Mouse (Mus musculus) Patski (cell line): ENCODE results near the gene Cacna1f. TPM values are rescaled to one million over a fixed set of nuclear protein-coding genes. Genes with fewer than 3 reads are reported as not detected.
A peak's percentile ranks its signal among the peaks of the same experiment; 100 is the strongest.

Source experiments
- ATAC-seq: fragments of 100-300 bp; one replicate; pipeline ENCODE4 v1.8.0; 2021
- CTCF ChIA-PET: fragments of 350-600 bp; sonication (Branson Sonifier 250); formaldehyde crosslinking; loops from one replicate; lab custom pipeline; 2022; ENCODE audit warnings: inconsistent platforms; lab: Charles Lee
- POLR2A ChIA-PET: fragments of 350-600 bp; sonication (Branson Sonifier 250); formaldehyde crosslinking; loops from one replicate; lab custom pipeline; 2022; ENCODE audit warnings: antibody characterized with exemption, inconsistent platforms; lab: Charles Lee
- DNase-seq: peaks from one replicate; pipeline ENCODE4 v3.0.0-alpha.2; 2011; ENCODE audit warnings: low read depth, low spot score
- H3K27me3 ChIP-seq: fragments of 371-371 bp; one replicate; pipeline ENCODE4 v1.5.1; 2021
- CTCF ChIP-seq: fragments of 100-300 bp; IDR thresholded peaks from one replicate; pipeline ENCODE4 v1.5.1; 2021
- in situ Hi-C: fragments of 300-500 bp; cut with MboI; formaldehyde crosslinking; loops from 3 replicates; pipeline ENCODE4 v1.11.1; 2018; ENCODE audit warnings: low pct_unique_long_range_greater_than_20kb, mixed read lengths
- polyA plus RNA-seq: library from polyadenylated mRNA; unstranded; gene quantifications from one replicate; pipeline ENCODE4 v1.2.3, GENCODE M21; 2021

The Cacna1f gene
- polyA plus RNA-seq, 1 experiment from 2014 or later, result not detected

GRCm38 (mm10) chrX:7658785-7659589 lies 52.1 kb downstream of the Cacna1f start:
- DNase-seq (no peak), ATAC-seq (no peak)
- CTCF ChIA-PET, result no interaction called here
- POLR2A ChIA-PET, result no interaction called here
- no peak for TF ChIP-seq CTCF
- H3K27me3 ChIP-seq, result peaks cover 13% of the 10 kb centered on the region
- in situ Hi-C loops, result no loop called here

- ChIA-PET POLR2A (no interaction called here), CTCF (no interaction called here)
- TF ChIP-seq CTCF, result no peak
- DNase-seq (no peak), ATAC-seq (no peak)
- in situ Hi-C loops, result no loop called here
- peaks cover 13% of the 10 kb centered on the region for H3K27me3 ChIP-seq
Measured at GRCm38 (mm10) chrX:7661086-7661485, 54.2 kb downstream of the Cacna1f start.

GRCm38 (mm10) chrX:7662936-7663335 lies 56.1 kb downstream of the Cacna1f start:
- H3K27me3 ChIP-seq, result peaks cover 5% of the 10 kb centered on the region
- in situ Hi-C loops, result no loop called here
- POLR2A ChIA-PET, result no interaction called here
- no peak for TF ChIP-seq CTCF
- CTCF ChIA-PET, result no interaction called here
- no peak for DNase-seq
- ATAC-seq, result no peak

- CTCF ChIA-PET, result no interaction called here
- in situ Hi-C loops, result no loop called here
- POLR2A ChIA-PET, result no interaction called here
- DNase-seq, result no peak
- ATAC-seq, result no peak
- H3K27me3 ChIP-seq, result no peaks in the 10 kb centered on the region
- TF ChIP-seq CTCF, result no peak
Measured at GRCm38 (mm10) chrX:7664791-7665190, 57.9 kb downstream of the Cacna1f start.

DNA sequence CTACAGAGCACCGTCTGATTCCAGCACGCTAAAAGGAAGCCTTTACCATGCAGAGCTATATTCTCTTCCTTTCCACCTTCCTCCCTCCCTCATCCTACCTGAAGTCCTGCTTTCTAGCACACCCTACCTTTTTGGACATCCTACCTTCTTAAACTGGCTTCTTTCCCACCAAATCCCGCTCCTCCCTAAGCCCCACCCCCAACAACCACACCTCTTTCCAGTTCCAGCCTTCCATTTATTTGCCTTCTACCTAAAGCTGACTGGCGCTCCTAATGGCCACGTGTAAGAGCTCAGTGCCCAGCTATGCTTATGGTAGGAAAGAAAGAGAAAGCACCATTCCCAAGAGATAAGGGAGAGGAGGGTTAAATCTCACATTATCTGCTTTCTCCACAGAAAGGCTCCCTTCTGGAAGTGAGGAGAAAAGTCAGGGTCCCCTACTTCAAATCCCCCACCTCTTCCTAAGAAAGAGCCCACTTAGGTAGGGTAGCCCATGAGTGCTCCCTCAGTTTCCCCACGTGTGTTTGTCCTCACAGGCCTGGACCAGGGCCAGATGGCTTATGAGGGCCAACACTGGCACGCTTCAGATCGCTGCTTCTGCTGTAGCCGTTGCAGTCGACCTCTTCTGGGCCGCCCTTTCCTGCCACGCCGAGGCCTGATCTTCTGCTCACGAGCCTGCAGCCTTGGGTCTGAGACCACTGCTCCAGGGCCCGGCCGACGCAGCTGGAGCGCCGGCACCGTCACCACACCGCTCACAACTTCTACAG lies 59.0 kb downstream of the Cacna1f start:
- ChIA-PET POLR2A (no interaction called here), CTCF (no interaction called here)
- ATAC-seq (no peak), DNase-seq (no peak)
- TF ChIP-seq CTCF, result no peak
- H3K27me3 ChIP-seq, result no peaks in the 10 kb centered on the region
- in situ Hi-C loops, result no loop called here

DNA sequence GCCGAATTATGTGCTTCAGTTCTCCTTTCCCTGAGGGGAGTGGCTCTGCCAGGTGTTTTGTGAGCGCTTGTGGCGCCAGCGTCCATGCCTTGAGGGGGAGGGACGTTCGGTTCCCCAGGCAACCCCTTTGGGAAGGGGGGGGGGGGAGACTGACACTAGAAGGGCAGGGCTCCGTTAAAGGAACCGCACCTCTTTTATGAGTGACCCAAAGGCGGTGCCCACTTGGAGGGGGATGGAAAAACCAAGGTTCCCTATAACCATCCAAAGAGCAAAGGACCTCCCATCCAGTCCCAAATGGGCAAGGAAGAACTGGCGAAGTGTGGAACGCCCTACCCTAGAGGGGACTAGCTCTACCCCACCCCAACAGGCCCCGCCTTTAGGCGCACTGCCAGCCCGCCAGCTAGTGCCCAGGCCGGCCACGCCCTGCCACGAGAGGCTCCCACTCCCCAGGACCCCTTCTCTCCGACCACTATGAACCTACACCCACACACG lies 63.6 kb downstream of the Cacna1f start:
- POLR2A ChIA-PET, result interaction anchor here (1.1 to 1.4 kb wide), 2 partner anchors 16 to 22 kb away, joined by 3 to 6 read pairs; no protein-coding TSS in a partner anchor
- TF ChIP-seq CTCF, result no peak
- in situ Hi-C loops, result no loop called here
- no peaks in the 10 kb centered on the region for H3K27me3 ChIP-seq
- peak; percentile 19 for DNase-seq
- CTCF ChIA-PET, result interaction anchor here (1.0 kb wide), 1 partner anchor 46 kb away, joined by 3 read pairs; no protein-coding TSS in a partner anchor
- ATAC-seq, result peak; percentile 33

DNA sequence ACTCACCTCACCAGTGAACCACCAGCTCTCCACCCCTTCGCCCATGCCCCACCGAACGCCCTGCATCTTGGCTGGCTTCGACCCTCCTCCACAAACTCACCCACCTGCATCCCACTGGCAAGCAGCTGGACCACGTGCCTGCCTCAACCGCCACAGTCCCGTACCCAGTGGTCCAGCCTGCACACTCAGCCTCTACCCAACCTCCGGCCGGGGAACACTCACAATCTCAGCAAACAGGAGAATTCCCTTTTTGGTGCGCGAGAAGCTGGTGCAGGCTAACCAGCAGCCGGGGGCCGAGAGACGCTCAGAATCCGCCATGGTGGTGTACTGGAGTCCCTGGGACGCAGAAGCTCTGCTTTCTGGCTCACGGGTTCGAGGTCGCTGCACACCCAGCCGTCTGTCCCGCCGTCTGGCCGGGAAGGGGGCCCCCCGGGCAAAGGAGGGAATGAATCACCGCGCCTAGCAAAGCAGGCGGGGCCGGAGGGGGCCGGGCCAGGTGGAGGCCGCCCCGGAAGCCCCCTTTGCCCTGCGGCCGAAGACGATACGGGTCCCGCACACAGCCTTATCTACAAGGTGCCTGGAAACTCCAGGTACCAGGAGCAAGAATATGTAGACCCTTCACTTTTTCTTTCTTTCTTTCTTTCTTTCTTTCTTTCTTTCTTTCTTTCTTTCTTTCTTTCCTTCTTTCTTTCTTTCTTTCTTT lies 64.2 kb downstream of the Cacna1f start, which contains the start of gene Plp2:
TSS of gene Plp2 (minus strand) at position 470 of the 703 bp plus-strand sequence.
- ChIA-PET CTCF (interaction anchor here (1.0 kb wide), 1 partner anchor 45 kb away, joined by 3 read pairs; no protein-coding TSS in a partner anchor), POLR2A (interaction anchor here (0.5 to 1.4 kb wide), 3 partner anchors 23 to 355 kb away, joined by 3 to 6 read pairs (median 4); no protein-coding TSS in a partner anchor)
- no peaks in the 10 kb centered on the region for H3K27me3 ChIP-seq
- ATAC-seq (peak; percentile 37), DNase-seq (no peak)
- no peak for TF ChIP-seq CTCF
- in situ Hi-C loops, result no loop called here

GRCm38 (mm10) chrX:7672739-7673138 lies 65.9 kb downstream of the Cacna1f start:
- ChIA-PET POLR2A (no interaction called here), CTCF (no interaction called here)
- DNase-seq, result no peak
- no peak for ATAC-seq
- in situ Hi-C loops, result no loop called here
- no peaks in the 10 kb centered on the region for H3K27me3 ChIP-seq
- TF ChIP-seq CTCF, result no peak

DNA sequence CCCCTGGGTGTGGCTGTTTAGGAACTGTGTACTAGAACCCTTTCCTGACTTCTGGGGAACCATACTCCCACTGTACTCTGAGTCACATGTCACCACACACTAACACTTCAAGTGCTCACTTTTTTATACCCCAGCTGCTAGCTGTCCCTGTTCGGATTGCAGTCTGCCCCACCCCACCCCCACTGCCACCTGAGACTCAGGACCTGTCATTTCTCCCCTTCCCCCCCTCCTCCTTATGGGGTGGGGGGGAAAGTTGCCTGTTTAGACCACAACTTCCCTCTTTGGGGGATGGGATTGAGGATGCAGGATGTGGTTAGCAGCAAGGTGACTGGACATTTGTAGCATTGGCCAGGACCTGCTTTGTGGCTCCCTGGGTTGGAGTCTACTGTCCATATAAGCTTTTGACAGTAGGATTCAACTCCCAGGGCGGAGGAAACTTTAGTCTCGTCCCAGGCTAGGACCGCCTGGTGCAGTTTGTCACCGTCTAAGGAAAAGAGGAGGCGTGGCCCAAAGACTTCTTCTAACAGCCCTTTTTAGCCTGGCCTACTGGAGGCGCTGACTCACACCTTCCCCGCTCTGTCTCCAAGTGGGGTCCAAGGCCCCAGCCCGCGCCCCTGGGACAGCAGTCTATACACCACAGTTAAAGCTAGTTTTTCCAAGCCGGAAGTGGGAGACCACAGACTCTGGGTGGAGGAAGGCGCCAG lies 66.8 kb downstream of the Cacna1f start:
- peaks cover 4% of the 10 kb centered on the region for H3K27me3 ChIP-seq
- ATAC-seq (no peak), DNase-seq (no peak)
- CTCF ChIA-PET, result no interaction called here
- in situ Hi-C loops, result no loop called here
- no peak for TF ChIP-seq CTCF
- POLR2A ChIA-PET, result no interaction called here
